Mouse (Mus musculus) MEL (cell line): ENCODE measurements around the gene Olfr370. TPM values are rescaled to one million over a fixed set of nuclear protein-coding genes. Genes with fewer than 3 reads are reported as not detected.

Source experiments
- DNase-seq: peaks from one replicate; pipeline ENCODE4 v3.0.0; 2011; ENCODE audit warnings: low read depth, low spot score
- H3K27ac ChIP-seq: 2 replicates; pipeline ENCODE4 v1.5.1; 2012; ENCODE audit warnings: low read depth, mild to moderate bottlenecking, control low read depth, low read length, moderate library complexity; ENCODE audit not compliant: control insufficient read depth
- H3K27me3 ChIP-seq, 2 experiments: fragments of 150-350 bp in 1 of 2; sonication (generic) in 1 of 2; 2 replicates each; pipeline ENCODE4 v1.6.1; 2012; ENCODE audit warnings: low read length in 2 of 2, mild to moderate bottlenecking in 2 of 2, improper control_type of control experiment in 1 of 2, moderate library complexity in 1 of 2; ENCODE audit not compliant: insufficient read depth in 2 of 2, control insufficient read depth in 1 of 2
- H3K36me3 ChIP-seq, 2 experiments: 2 replicates each; pipeline ENCODE4 v1.6.1; 2012 to 2014; ENCODE audit warnings: low read length in 2 of 2, improper control_type of control experiment in 1 of 2, inconsistent platforms in 1 of 2, mild to moderate bottlenecking in 1 of 2; ENCODE audit not compliant: insufficient read depth in 2 of 2, control insufficient read depth in 1 of 2
- H3K4me1 ChIP-seq, 2 experiments: fragments of 150-350 bp in 1 of 2; sonication (generic) in 1 of 2; 2 replicates each; pipeline ENCODE4 v1.6.1; 2012; ENCODE audit warnings: low read length in 2 of 2, improper control_type of control experiment in 1 of 2, mild to moderate bottlenecking in 1 of 2; ENCODE audit not compliant: insufficient read depth in 2 of 2, control insufficient read depth in 1 of 2
- H3K4me3 ChIP-seq, 2 experiments: fragments of 150-350 bp in 1 of 2; sonication (generic) in 1 of 2; 2 replicates each; pipeline ENCODE4 v1.5.1; 2012; ENCODE audit warnings: low read depth in 2 of 2, low read length in 2 of 2, mild to moderate bottlenecking in 2 of 2, moderate library complexity in 2 of 2, control low read depth in 1 of 2, improper control_type of control experiment in 1 of 2; ENCODE audit not compliant: control insufficient read depth in 1 of 2, insufficient read depth in 1 of 2
- H3K79me2 ChIP-seq: 2 replicates; pipeline ENCODE4 v1.6.1; 2012; ENCODE audit warnings: mild to moderate bottlenecking, low read length, moderate library complexity; ENCODE audit not compliant: control insufficient read depth, poor library complexity, insufficient read depth
- H3K9ac ChIP-seq: 2 replicates; pipeline ENCODE4 v1.6.1; 2012; ENCODE audit warnings: low read depth, mild to moderate bottlenecking, control low read depth, low read length, moderate library complexity; ENCODE audit not compliant: control insufficient read depth, poor library complexity, severe bottlenecking
- H3K9me3 ChIP-seq: fragments of 150-350 bp; sonication (generic); replicated peaks from 2 replicates; pipeline ENCODE4 v1.6.1; 2012; ENCODE audit warnings: mild to moderate bottlenecking, low read length, improper control_type of control experiment, moderate library complexity; ENCODE audit not compliant: insufficient read depth
- BHLHE40 ChIP-seq: IDR thresholded peaks from 2 replicates; pipeline ENCODE4 v1.6.1; 2012; ENCODE audit warnings: low read depth, mild to moderate bottlenecking, inconsistent platforms, low read length, improper control_type of control experiment, borderline replicate concordance
- CHD1 ChIP-seq: IDR thresholded peaks from 2 replicates; pipeline ENCODE4 v1.6.1; 2012; ENCODE audit warnings: low read depth, mild to moderate bottlenecking, inconsistent platforms, low read length, improper control_type of control experiment
- CHD2 ChIP-seq: IDR thresholded peaks from 2 replicates; pipeline ENCODE4 v1.6.1; 2011; ENCODE audit warnings: low read length, improper control_type of control experiment
- ELF1 ChIP-seq: IDR thresholded peaks from 2 replicates; pipeline ENCODE4 v1.6.1; 2014; ENCODE audit warnings: low read depth, mild to moderate bottlenecking, inconsistent platforms, low read length, improper control_type of control experiment, moderate library complexity
- EP300 ChIP-seq, 2 experiments: IDR thresholded peaks; 2 replicates each; pipeline ENCODE4 v1.6.1; 2011; ENCODE audit warnings: improper control_type of control experiment in 2 of 2, low read length in 2 of 2, low read depth in 1 of 2, mild to moderate bottlenecking in 1 of 2
- ETS1 ChIP-seq: IDR thresholded peaks from 2 replicates; pipeline ENCODE4 v1.6.1; 2012; ENCODE audit warnings: low read depth, mild to moderate bottlenecking, inconsistent platforms, low read length, improper control_type of control experiment, moderate library complexity
- GABPA ChIP-seq: IDR thresholded peaks from 2 replicates; pipeline ENCODE4 v1.6.1; 2012; ENCODE audit warnings: low read depth, mild to moderate bottlenecking, inconsistent platforms, low read length, improper control_type of control experiment, moderate library complexity
- HCFC1 ChIP-seq: IDR thresholded peaks from 2 replicates; pipeline ENCODE4 v1.6.1; 2012; ENCODE audit warnings: low read depth, mild to moderate bottlenecking, inconsistent platforms, low read length, improper control_type of control experiment, moderate library complexity
- JUND ChIP-seq: IDR thresholded peaks from 2 replicates; pipeline ENCODE4 v1.6.1; 2011; ENCODE audit warnings: low read depth, mild to moderate bottlenecking, improper control_type of control experiment, low read length
- KAT2A ChIP-seq: conservative IDR thresholded peaks from 2 replicates; pipeline ENCODE4 v1.6.1; 2012; ENCODE audit warnings: low read depth, low read length, improper control_type of control experiment, inconsistent platforms
- MAFK ChIP-seq: IDR thresholded peaks from 2 replicates; pipeline ENCODE4 v1.6.1; 2011; ENCODE audit warnings: low read depth, mild to moderate bottlenecking, low read length, improper control_type of control experiment, borderline replicate concordance
- MAX ChIP-seq: IDR thresholded peaks from 2 replicates; pipeline ENCODE4 v1.6.1; 2011; ENCODE audit warnings: low read length, improper control_type of control experiment
- MAZ ChIP-seq: IDR thresholded peaks from 2 replicates; pipeline ENCODE4 v1.6.1; 2012; ENCODE audit warnings: low read depth, mild to moderate bottlenecking, inconsistent platforms, low read length, improper control_type of control experiment
- MYB ChIP-seq: IDR thresholded peaks from 2 replicates; pipeline ENCODE4 v1.6.1; 2011; ENCODE audit warnings: mild to moderate bottlenecking, low read depth, low read length, improper control_type of control experiment
- NRF1 ChIP-seq: IDR thresholded peaks from 2 replicates; pipeline ENCODE4 v1.6.1; 2014; ENCODE audit warnings: low read depth, mild to moderate bottlenecking, inconsistent platforms, low read length, improper control_type of control experiment, moderate library complexity; ENCODE audit not compliant: poor library complexity, insufficient read depth, severe bottlenecking
- POLR2A ChIP-seq, 2 experiments: IDR thresholded peaks; 2 replicates each; pipeline ENCODE4 v1.6.1; 2011 to 2012; ENCODE audit warnings: low read length in 2 of 2, mild to moderate bottlenecking in 2 of 2, control low read depth in 1 of 2, improper control_type of control experiment in 1 of 2, low read depth in 1 of 2, moderate library complexity in 1 of 2; ENCODE audit not compliant: control insufficient read depth in 1 of 2, insufficient read depth in 1 of 2, poor library complexity in 1 of 2
- RAD21 ChIP-seq: IDR thresholded peaks from 2 replicates; pipeline ENCODE4 v1.6.1; 2011; ENCODE audit warnings: mild to moderate bottlenecking, low read depth, low read length, improper control_type of control experiment
- RCOR1 ChIP-seq: IDR thresholded peaks from 2 replicates; pipeline ENCODE4 v1.6.1; 2012; ENCODE audit warnings: low read depth, mild to moderate bottlenecking, inconsistent platforms, low read length, improper control_type of control experiment
- SIN3A ChIP-seq: IDR thresholded peaks from 2 replicates; pipeline ENCODE4 v1.6.1; 2012; ENCODE audit warnings: low read length, improper control_type of control experiment, inconsistent platforms
- TAL1 ChIP-seq: IDR thresholded peaks from 2 replicates; pipeline ENCODE4 v1.6.1; 2012; ENCODE audit warnings: mild to moderate bottlenecking, inconsistent platforms, low read length, moderate library complexity, mixed read lengths
- USF1 ChIP-seq: IDR thresholded peaks from 2 replicates; pipeline ENCODE4 v1.6.1; 2014; ENCODE audit warnings: low read depth, mild to moderate bottlenecking, inconsistent platforms, low read length, improper control_type of control experiment, moderate library complexity
- ZKSCAN1 ChIP-seq: IDR thresholded peaks from 2 replicates; pipeline ENCODE4 v1.6.1; 2012; ENCODE audit warnings: low read depth, mild to moderate bottlenecking, inconsistent platforms, low read length, improper control_type of control experiment, moderate library complexity
- ZMIZ1 ChIP-seq: IDR thresholded peaks from 2 replicates; pipeline ENCODE4 v1.6.1; 2012; ENCODE audit warnings: low read depth, mild to moderate bottlenecking, inconsistent platforms, low read length, improper control_type of control experiment, moderate library complexity
- polyA plus RNA-seq, 2 experiments: library from polyadenylated mRNA; stranded (reverse) in 1 of 2; unstranded in 1 of 2; fragments of >175 nt in 1 of 2; fragments of >200 nt in 1 of 2; gene quantifications; 2 replicates each; pipeline versions ENCODE4 v1.2.1 to v1.2.4; 2012; ENCODE audit warnings: low replicate concordance in 2 of 2, low read depth in 1 of 2; ENCODE audit not compliant: insufficient read length in 2 of 2, insufficient read depth in 1 of 2, missing spikeins in 1 of 2
- total RNA-seq: library from RNA; depleted of rRNA; stranded (reverse); fragments of 300-350 nt; gene quantifications from 2 replicates; pipeline ENCODE4 v1.2.3, GENCODE M21; 2012

Gene Olfr370
- total and polyA plus RNA-seq, 3 experiments: 0.26 TPM; not detected in 2

DNA sequence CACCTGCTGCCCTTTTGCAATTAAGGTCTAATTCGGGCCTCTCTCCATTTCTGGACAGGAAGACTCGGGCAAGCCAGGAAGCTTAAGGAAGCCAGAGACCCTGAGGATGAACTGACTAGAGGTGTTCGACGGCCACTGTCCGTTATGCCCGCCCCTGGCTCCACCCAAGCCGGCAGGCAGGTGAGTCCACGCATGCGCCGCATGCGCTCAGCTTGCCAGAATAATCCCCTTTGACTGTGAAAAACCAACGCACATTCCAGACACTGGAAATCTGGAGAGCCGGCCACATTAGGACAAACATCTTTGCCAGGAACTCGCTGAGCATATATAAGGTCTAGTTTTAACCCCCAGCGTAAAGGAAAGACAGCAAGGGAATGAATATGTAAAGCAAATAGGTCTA, 47.7 kb downstream of the Olfr370 start:
- TF ChIP-seq MAZ (no peak), MAX (no peak), KAT2A (no peak), JUND (no peak), SIN3A (no peak), CHD1 (no peak), RCOR1 (no peak), CHD2 (no peak), EP300 (IDR thresholded peaks at IDR 0.05; ENCODE audit: low read depth in 1 of 2, low read length in 2 of 2) (no peak), RAD21 (no peak), BHLHE40 (no peak), ETS1 (no peak), ELF1 (no peak), MYB (no peak), MAFK (no peak), USF1 (no peak), NRF1 (no peak), TAL1 (no peak)
- no peak overlapping the region for H3K9ac ChIP-seq
- no peaks in the 10 kb centered on the region for H3K4me1 ChIP-seq
- H3K27ac ChIP-seq: no peak overlapping the region
- no peak for DNase-seq
- no peaks in the 10 kb centered on the region for H3K27me3 ChIP-seq
- peaks cover 9% of the 10 kb centered on the region; the same call in 1 of the 2 replicates for H3K79me2 ChIP-seq
- no peak overlapping the region for H3K4me3 ChIP-seq
- H3K9me3 ChIP-seq: no peaks in the 10 kb centered on the region
- no peaks in the 10 kb centered on the region for H3K36me3 ChIP-seq

DNA sequence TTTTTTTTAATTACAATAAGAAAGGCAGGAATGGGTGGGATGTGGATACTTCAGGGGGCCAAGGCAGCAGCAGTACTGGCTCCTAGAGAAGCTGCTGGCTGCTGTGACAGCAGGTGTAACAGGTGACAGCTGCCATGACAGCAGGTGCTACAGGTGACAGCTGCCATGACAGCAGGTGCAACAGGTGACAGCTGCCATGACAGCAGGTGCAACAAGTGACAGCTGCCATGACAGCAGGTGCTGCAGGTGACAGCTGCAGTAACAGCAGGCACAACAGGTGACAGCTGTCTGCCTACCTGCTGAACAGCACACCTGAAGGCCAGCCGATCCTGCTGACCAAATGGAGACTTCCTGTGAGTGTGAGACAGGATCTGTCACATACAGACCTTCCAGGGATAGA, 49.2 kb downstream of the Olfr370 start:
- H3K4me3 ChIP-seq: no peak overlapping the region
- H3K36me3 ChIP-seq: no peaks in the 10 kb centered on the region
- H3K4me1 ChIP-seq: no peaks in the 10 kb centered on the region
- no peak overlapping the region for H3K9ac ChIP-seq
- no peak overlapping the region for H3K27ac ChIP-seq
- H3K79me2 ChIP-seq: peaks cover 9% of the 10 kb centered on the region; the same call in 1 of the 2 replicates
- H3K9me3 ChIP-seq: no peaks in the 10 kb centered on the region
- DNase-seq: no peak
- H3K27me3 ChIP-seq: no peaks in the 10 kb centered on the region
- TF ChIP-seq ZMIZ1 (no peak), POLR2A (IDR thresholded peaks at IDR 0.05; ENCODE audit: control insufficient read depth in 1 of 2, insufficient read depth in 1 of 2, low read depth in 1 of 2, low read length in 2 of 2, poor library complexity in 1 of 2) (no peak), GABPA (no peak), BHLHE40 (no peak), HCFC1 (no peak), ZKSCAN1 (no peak)
